Mouse (Mus musculus): Measurements from ENCODE around the gene Ppp4r1.

- TF ChIP-seq CTCF (IDR thresholded peaks at IDR 0.05; ENCODE audit: control insufficient read depth, insufficient read depth, insufficient replicate concordance, low read depth, low read length) (no peak), POLR2A (IDR thresholded peaks at IDR 0.05; ENCODE audit: control insufficient read depth, low read depth, low read length) (no peak)
Observed at GRCm38 (mm10) chr17:65885697-65886529, 103.5 kb downstream of the Ppp4r1 start, which contains the start of gene Ralbp1.

Data from testis, adult 2 months (tissue).